Mouse (Mus musculus) hindbrain, embryonic 12.5 days (tissue): ENCODE results near the gene Agrn. TPM values are rescaled to one million over a fixed set of nuclear protein-coding genes. Genes with fewer than 3 reads are reported as not detected.

Experiments used
- ATAC-seq: fragments of 200-750 bp; cut with Nextera tagmentation; 2 replicates; pipeline ENCODE4 v1.8.0; 2017; ENCODE audit warnings: moderate TSS enrichment; ENCODE audit not compliant: low FRiP score
- H3K27ac ChIP-seq: fragments of 300-500 bp; sonication (generic); 2 replicates; pipeline ENCODE4 v1.5.1; 2016; ENCODE audit warnings: mild to moderate bottlenecking
- H3K27me3 ChIP-seq: fragments of 300-500 bp; sonication (generic); 2 replicates; pipeline ENCODE4 v1.6.1; 2016; ENCODE audit warnings: mild to moderate bottlenecking
- H3K36me3 ChIP-seq: fragments of 300-500 bp; sonication (generic); 2 replicates; pipeline ENCODE4 v1.6.1; 2016; ENCODE audit warnings: mild to moderate bottlenecking
- H3K4me1 ChIP-seq: fragments of 300-500 bp; sonication (generic); 2 replicates; pipeline ENCODE4 v1.6.1; 2016
- H3K4me2 ChIP-seq: fragments of 300-500 bp; sonication (generic); replicated peaks from 2 replicates; pipeline ENCODE4 v1.6.1; 2016; ENCODE audit warnings: mild to moderate bottlenecking
- H3K4me3 ChIP-seq: fragments of 300-500 bp; sonication (generic); 2 replicates; pipeline ENCODE4 v1.5.1; 2016; ENCODE audit warnings: mild to moderate bottlenecking
- H3K9ac ChIP-seq: fragments of 300-500 bp; sonication (generic); 2 replicates; pipeline ENCODE4 v1.6.1; 2016; ENCODE audit warnings: mild to moderate bottlenecking, moderate library complexity
- H3K9me3 ChIP-seq: fragments of 300-500 bp; sonication (generic); replicated peaks from 2 replicates; pipeline ENCODE4 v1.6.1; 2016; ENCODE audit warnings: mild to moderate bottlenecking
- WGBS: fragments of 180-500 bp; shearing (Covaris S2); methylation state at CpG from one replicate; pipeline ENCODE4 v1.1.7; 2016; 5-methylcytosine and 5-hydroxymethylcytosine counted together
- microRNA-seq: library from miRNA; unstranded; fragments of <30 nt; microRNA quantifications from one replicate; pipeline ENCODE4, GENCODE M21; 2017
- polyA plus RNA-seq: library from polyadenylated mRNA; unstranded; fragments of >200 nt; fragmentation: Nextera tagmentation; extraction: Ambion mirVana; gene quantifications from 2 replicates; pipeline ENCODE4 v1.2.1, GENCODE M21; 2016

Agrn gene
- polyA plus RNA-seq, 1 experiment from 2014 or later = 178 TPM

- 73% methylated on average over 5 of the region's 5 CpGs for WGBS
- Histone ChIP-seq H3K4me2 (no peak overlapping the region), H3K9ac (no peak overlapping the region), H3K4me3 (no peak overlapping the region), H3K9me3 (0 out of 2 replicates have a peak, but pooled peaks cover under 1% of the 10 kb centered on the region), H3K27me3 (no peaks in the 10 kb centered on the region), H3K27ac (no peak overlapping the region), H3K36me3 (no peaks in the 10 kb centered on the region), H3K4me1 (0 out of 2 replicates have a peak, but pooled peaks cover 2% of the 10 kb centered on the region)
- ATAC-seq = no peak
Observed at GRCm38 (mm10) chr4:156133334-156133733, 64.0 kb downstream of the Agrn start.

- peaks cover 17% of the 10 kb centered on the region for H3K36me3 ChIP-seq
- H3K27me3 ChIP-seq = no peaks in the 10 kb centered on the region
- H3K9ac ChIP-seq = no peak overlapping the region
- no peak overlapping the region for H3K4me3 ChIP-seq
- ATAC-seq = no peak
- H3K4me1 ChIP-seq = 0 out of 2 replicates have a peak, but pooled peaks cover 2% of the 10 kb centered on the region
- no peaks in the 10 kb centered on the region for H3K9me3 ChIP-seq
- WGBS = 87% methylated on average over 10 of the region's 10 CpGs
- no peak overlapping the region for H3K4me2 ChIP-seq
- H3K27ac ChIP-seq = no peak overlapping the region
Observed at GRCm38 (mm10) chr4:156130940-156131339, 66.3 kb downstream of the Agrn start.

- no peak for ATAC-seq
- Histone ChIP-seq H3K27me3 (no peaks in the 10 kb centered on the region), H3K4me3 (no peak within 1 kb of the TSS), H3K9me3 (no peaks in the 10 kb centered on the region), H3K4me2 (no peak within 1 kb of the TSS), H3K9ac (no peak within 1 kb of the TSS), H3K27ac (no peak within 1 kb of the TSS), H3K4me1 (0 out of 2 replicates have a peak, but pooled peaks cover 2% of the 10 kb centered on the region), H3K36me3 (peaks cover 22% of the 10 kb centered on the region)
- 87% methylated on average over 15 of the region's 15 CpGs for WGBS
Observed at GRCm38 (mm10) chr4:156130436-156130835, 66.9 kb downstream of the Agrn start, which contains the start of gene Rnf223. Rnf223 (plus strand) TSS chr4:156130513.

- Histone ChIP-seq H3K9ac (no peak overlapping the region), H3K27ac (no peak overlapping the region), H3K9me3 (no peaks in the 10 kb centered on the region), H3K4me2 (no peak overlapping the region), H3K36me3 (peaks cover 37% of the 10 kb centered on the region), H3K4me1 (0 out of 2 replicates have a peak, but pooled peaks cover 2% of the 10 kb centered on the region), H3K27me3 (no peaks in the 10 kb centered on the region), H3K4me3 (no peak overlapping the region)
- ATAC-seq = no peak
- 92% methylated on average over 5 of the region's 5 CpGs for WGBS
Observed at GRCm38 (mm10) chr4:156128746-156129145, 68.5 kb downstream of the Agrn start.

GRCm38 (mm10) chr4:156126841-156127240 lies 70.4 kb downstream of the Agrn start:
- no peaks in the 10 kb centered on the region for H3K4me1 ChIP-seq
- ATAC-seq = no peak
- no peak overlapping the region for H3K9ac ChIP-seq
- 90% methylated on average over 7 of the region's 7 CpGs for WGBS
- no peak overlapping the region for H3K4me2 ChIP-seq
- peaks cover 55% of the 10 kb centered on the region for H3K36me3 ChIP-seq
- no peak overlapping the region for H3K4me3 ChIP-seq
- H3K9me3 ChIP-seq = no peaks in the 10 kb centered on the region
- H3K27ac ChIP-seq = no peak overlapping the region
- no peaks in the 10 kb centered on the region for H3K27me3 ChIP-seq

- 95% methylated on average over 6 of the region's 6 CpGs for WGBS
- H3K27me3 ChIP-seq = no peaks in the 10 kb centered on the region
- H3K4me1 ChIP-seq = no peaks in the 10 kb centered on the region
- no peaks in the 10 kb centered on the region for H3K9me3 ChIP-seq
- H3K4me2 ChIP-seq = no peak overlapping the region
- no peak overlapping the region for H3K4me3 ChIP-seq
- no peak overlapping the region for H3K9ac ChIP-seq
- peaks cover 69% of the 10 kb centered on the region for H3K36me3 ChIP-seq
- H3K27ac ChIP-seq = no peak overlapping the region
- ATAC-seq = no peak
Observed at GRCm38 (mm10) chr4:156125393-156125792, 71.9 kb downstream of the Agrn start.

GRCm38 (mm10) chr4:156124077-156124476 lies 73.2 kb downstream of the Agrn start:
- 95% methylated on average over 7 of the region's 7 CpGs for WGBS
- Histone ChIP-seq H3K36me3 (peaks cover 83% of the 10 kb centered on the region), H3K27ac (no peak overlapping the region), H3K4me2 (no peak overlapping the region), H3K9ac (no peak overlapping the region), H3K4me3 (no peak overlapping the region), H3K27me3 (no peaks in the 10 kb centered on the region), H3K4me1 (no peaks in the 10 kb centered on the region), H3K9me3 (no peaks in the 10 kb centered on the region)
- ATAC-seq = no peak

Small RNAs within 50 kb of the gene (microRNA-seq; reads per million reads assigned to microRNA genes)
- 5.4 reads per million, percentile 14 among the genes with 10 or more reads in this experiment for gene Mir7658

Other genes starting within 250 kb of the Agrn start
- gene C1qtnf12, start 235.2 kb downstream of the Agrn start, polyA plus RNA-seq = 17.2 and 25.7 TPM in 2 replicates
- 19.5 and 20.4 TPM in 2 replicates for gene B3galt6, start 204.8 kb downstream of the Agrn start, polyA plus RNA-seq
- 129 and 130 TPM in 2 replicates for gene Sdf4, start 204.6 kb downstream of the Agrn start, polyA plus RNA-seq
- gene Tnfrsf4, start 183.6 kb downstream of the Agrn start, polyA plus RNA-seq = 0.29 and 0.76 TPM in 2 replicates
- gene Tnfrsf18, start 171.3 kb downstream of the Agrn start, polyA plus RNA-seq = 1.8 and 2.6 TPM in 2 replicates
- gene Ttll10, start 138.1 kb downstream of the Agrn start, polyA plus RNA-seq = 0.14 and 0.32 TPM in 2 replicates
- gene 9430015G10Rik, start 87.5 kb downstream of the Agrn start, polyA plus RNA-seq = 49.6 and 50.8 TPM in 2 replicates
- gene Rnf223, start 67.0 kb downstream of the Agrn start, polyA plus RNA-seq = 0.56 and 0.76 TPM in 2 replicates
- 1.2 and 1.3 TPM in 2 replicates for gene Isg15, start 3.3 kb upstream of the Agrn start, polyA plus RNA-seq
- gene AW011738, start 5.8 kb upstream of the Agrn start, polyA plus RNA-seq = 7.0 and 7.6 TPM in 2 replicates
- gene Perm1, start 18.4 kb upstream of the Agrn start, polyA plus RNA-seq = 2.3 and 2.6 TPM in 2 replicates
- gene Plekhn1, start 37.4 kb upstream of the Agrn start, polyA plus RNA-seq = 29.0 and 30.5 TPM in 2 replicates
- gene Noc2l, start 38.5 kb upstream of the Agrn start, polyA plus RNA-seq = 71.1 and 76.7 TPM in 2 replicates
- 3.0 and 3.9 TPM in 2 replicates for gene Samd11, start 58.2 kb upstream of the Agrn start, polyA plus RNA-seq
- not detected in 2 replicates for gene Vmn2r-ps159, start 133.6 kb upstream of the Agrn start, polyA plus RNA-seq